Mouse (Mus musculus): ENCODE data around the gene Styk1.

- TF ChIP-seq ZC3H11A (IDR thresholded peaks at IDR 0.05; ENCODE audit: borderline replicate concordance, low read depth, low read length) (no peak), HCFC1 (IDR thresholded peaks at IDR 0.05; ENCODE audit: borderline replicate concordance, insufficient read depth, low read length) (no peak), MAFK (IDR thresholded peaks at IDR 0.05; ENCODE audit: insufficient read depth, low read depth, low read length) (no peak), CHD2 (IDR thresholded peaks at IDR 0.05; ENCODE audit: low read depth, low read length) (no peak), ZNF384 (IDR thresholded peaks at IDR 0.05; ENCODE audit: low read depth, low read length) (no peak)
Measured at GRCm38 (mm10) chr6:131370767-131371166, 17.4 kb upstream of the Styk1 start.
